In the genomic region with DNA sequence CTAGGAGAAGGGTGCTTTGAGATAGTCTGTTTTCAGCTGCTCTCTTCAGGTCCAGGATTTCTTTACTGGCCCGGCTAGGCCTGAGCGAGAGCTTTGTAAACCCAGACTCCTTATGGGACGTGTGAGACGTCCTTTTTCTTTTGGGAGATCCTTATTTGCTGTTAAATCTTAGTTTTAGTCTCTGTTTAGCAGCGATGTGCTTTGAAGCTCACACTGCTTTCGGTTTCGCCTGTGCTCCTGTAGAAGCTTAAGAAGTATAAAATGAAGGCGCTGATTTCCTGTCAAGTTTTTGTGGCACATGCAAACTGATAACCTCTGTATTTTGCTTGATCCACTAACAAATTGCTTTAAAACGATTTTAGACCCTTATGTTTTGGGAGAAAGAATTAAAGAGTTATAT, we compare ENCODE assay signal across 8 mouse cellular contexts. TPM values are rescaled to one million over a fixed set of nuclear protein-coding genes. Genes with fewer than 3 reads are reported as not detected.
DNase-seq lines count a peak whose midpoint lies in the region; ATAC-seq and TF ChIP-seq lines count a peak whose summit lies in the region.

No protein-coding gene starts in this region.

- H3K4me2 ChIP-seq in heart, postnatal 0 days (ENCODE audit: low read depth, low read length): peak overlapping the region; percentile 78
- H3K4me2 ChIP-seq in hindbrain, embryonic 15.5 days: peak overlapping the region; percentile 73
- peak overlapping the region; percentile 83 for H3K4me2 ChIP-seq in midbrain, embryonic 14.5 days (ENCODE audit: low read length)

- peak overlapping the region; percentile 79 for H3K27ac ChIP-seq in heart, postnatal 0 days (ENCODE audit: low read depth)
- peak overlapping the region; percentile 80 for H3K27ac ChIP-seq in hindbrain, embryonic 15.5 days (replicated peaks)
- no peak overlapping the region for H3K27ac ChIP-seq in midbrain, embryonic 14.5 days (replicated peaks; ENCODE audit: low read depth, low read length)

- H3K27me3 ChIP-seq in heart, postnatal 0 days (ENCODE audit: control insufficient read depth, insufficient read depth, low read length): no peaks in the 10 kb centered on the region
- no peaks in the 10 kb centered on the region for H3K27me3 ChIP-seq in hindbrain, embryonic 15.5 days
- no peaks in the 10 kb centered on the region for H3K27me3 ChIP-seq in midbrain, embryonic 14.5 days (ENCODE audit: control insufficient read depth, insufficient read depth, low read length)

- no peaks in the 10 kb centered on the region for H3K9me3 ChIP-seq in heart, postnatal 0 days (replicated peaks; ENCODE audit: control insufficient read depth, low read length)
- H3K9me3 ChIP-seq in hindbrain, embryonic 15.5 days: no peaks in the 10 kb centered on the region
- H3K9me3 ChIP-seq in midbrain, embryonic 14.5 days (ENCODE audit: control insufficient read depth, low read length): no peaks in the 10 kb centered on the region

- H3K4me1 ChIP-seq in heart, postnatal 0 days (ENCODE audit: control insufficient read depth, insufficient read depth): peaks cover 4% of the 10 kb centered on the region; the same call in 1 of the 2 replicates
- peaks cover 13% of the 10 kb centered on the region for H3K4me1 ChIP-seq in hindbrain, embryonic 15.5 days (replicated peaks)
- H3K4me1 ChIP-seq in midbrain, embryonic 14.5 days (ENCODE audit: control insufficient read depth, insufficient read depth, low read length): peaks cover 10% of the 10 kb centered on the region; the same call in 1 of the 2 replicates

- WGBS in heart, postnatal 0 days: 0% methylated on average over 9 of the region's 9 CpGs
- WGBS in hindbrain, embryonic 15.5 days: 1% methylated on average over 9 of the region's 9 CpGs
- WGBS in midbrain, embryonic 14.5 days: 1% methylated on average over 9 of the region's 9 CpGs

- TF ChIP-seq EP300 in heart, postnatal 0 days (IDR thresholded peaks at IDR 0.05; ENCODE audit: low read depth): no peak

- peak overlapping the region; percentile 94 for H3K9ac ChIP-seq in heart, postnatal 0 days (replicated peaks; ENCODE audit: low read depth, low read length)
- peak overlapping the region; percentile 96 for H3K9ac ChIP-seq in hindbrain, embryonic 15.5 days
- H3K9ac ChIP-seq in midbrain, embryonic 14.5 days (replicated peaks; ENCODE audit: low read length): peak overlapping the region; percentile 86

- no peak for ATAC-seq in heart, postnatal 0 days (ENCODE audit: insufficient read depth, low read depth)
- no peak for ATAC-seq in hindbrain, embryonic 15.5 days (ENCODE audit: low FRiP score, low read depth)
- no peak for ATAC-seq in midbrain, embryonic 14.5 days (ENCODE audit: low FRiP score, low TSS enrichment)

- no peak for DNase-seq in heart, postnatal 0 days (ENCODE audit: low spot score)
- DNase-seq in heart, adult 11 months: no peak
- peak; percentile 15 for DNase-seq in NIH3T3 (ENCODE audit: low read depth)
- DNase-seq in midbrain, embryonic 14.5 days: no peak
- no peak for DNase-seq in embryo, embryonic 10 days (ENCODE audit: low spot score)
- no peak for DNase-seq in cerebellum, postnatal 14 days
- DNase-seq in spleen, adult 12 weeks (ENCODE audit: low spot score): no peak

- no peak for TF ChIP-seq CTCF in heart, postnatal 0 days (IDR thresholded peaks at IDR 0.05; ENCODE audit: low read depth)

- peak overlapping the region; percentile 96 for H3K4me3 ChIP-seq in heart, postnatal 0 days (ENCODE audit: low read depth, low read length)
- H3K4me3 ChIP-seq in hindbrain, embryonic 15.5 days: peak overlapping the region; percentile 92
- H3K4me3 ChIP-seq in midbrain, embryonic 14.5 days (replicated peaks; ENCODE audit: low read depth, low read length): peak overlapping the region; percentile 90

- H3K36me3 ChIP-seq in heart, postnatal 0 days (replicated peaks; ENCODE audit: control insufficient read depth, insufficient read depth, low read length): peaks cover 26% of the 10 kb centered on the region
- peaks cover 29% of the 10 kb centered on the region for H3K36me3 ChIP-seq in hindbrain, embryonic 15.5 days
- peaks cover 36% of the 10 kb centered on the region for H3K36me3 ChIP-seq in midbrain, embryonic 14.5 days (ENCODE audit: control insufficient read depth, insufficient read depth, low read length)

RNA-seq across cellular contexts. Expression of a gene that starts 0.5 kb away (rescaled TPM):
- 62.3 and 70.7 TPM in 2 replicates for total RNA-seq in heart, postnatal 0 days (2014; rRNA removed; ENCODE audit: low replicate concordance)
- polyA plus RNA-seq in heart, postnatal 0 days (2015; fragmentation: Nextera tagmentation; extraction: Ambion mirVana): 140 and 141 TPM in 2 replicates
- 165 and 168 TPM in 2 replicates for polyA plus RNA-seq in hindbrain, embryonic 15.5 days (2015; fragmentation: Nextera tagmentation; extraction: Ambion mirVana)
- 175 and 183 TPM in 2 replicates for polyA plus RNA-seq in midbrain, embryonic 14.5 days (2014; fragmentation: Nextera tagmentation; extraction: Ambion mirVana)

RNA-seq across cellular contexts. Expression of a gene that starts 0.6 kb away (rescaled TPM):
- total RNA-seq in heart, postnatal 0 days (2014; rRNA removed; ENCODE audit: low replicate concordance): 17.9 and 18.3 TPM in 2 replicates
- 141 and 150 TPM in 2 replicates for polyA plus RNA-seq in heart, postnatal 0 days (2015; fragmentation: Nextera tagmentation; extraction: Ambion mirVana)
- polyA plus RNA-seq in hindbrain, embryonic 15.5 days (2015; fragmentation: Nextera tagmentation; extraction: Ambion mirVana): 96.0 and 103 TPM in 2 replicates
- polyA plus RNA-seq in midbrain, embryonic 14.5 days (2014; fragmentation: Nextera tagmentation; extraction: Ambion mirVana): 124 and 128 TPM in 2 replicates

RNA-seq across cellular contexts. Expression of a gene that starts 16.4 kb away (rescaled TPM):
- total RNA-seq in heart, postnatal 0 days (2014; rRNA removed; ENCODE audit: low replicate concordance): 5.4 and 9.7 TPM in 2 replicates
- 14.1 and 16.4 TPM in 2 replicates for polyA plus RNA-seq in heart, postnatal 0 days (2015; fragmentation: Nextera tagmentation; extraction: Ambion mirVana)
- polyA plus RNA-seq in hindbrain, embryonic 15.5 days (2015; fragmentation: Nextera tagmentation; extraction: Ambion mirVana): 45.1 and 45.2 TPM in 2 replicates
- polyA plus RNA-seq in midbrain, embryonic 14.5 days (2014; fragmentation: Nextera tagmentation; extraction: Ambion mirVana): 38.1 and 48.9 TPM in 2 replicates
